Mouse (Mus musculus) liver, embryonic 16.5 days (tissue): ENCODE data around the gene Ubr1. TPM values are rescaled to one million over a fixed set of nuclear protein-coding genes. Genes with fewer than 3 reads are reported as not detected.
A peak's percentile ranks its signal among the peaks of the same experiment; 100 is the strongest.
"Not testable (repeated sequence)": the region's sequence is repeated elsewhere in the genome, so short reads cannot be mapped to it uniquely, and the experiment has no call there.

ENCODE experiments used
- ATAC-seq: fragments of 200-750 bp; cut with Nextera tagmentation; 2 replicates; pipeline ENCODE4 v1.8.0; 2017; ENCODE audit warnings: low read depth, mild to moderate bottlenecking, moderate number of reproducible peaks, moderate library complexity
- H3K27ac ChIP-seq: fragments of 300-500 bp; sonication (generic); 2 replicates; pipeline ENCODE4 v1.5.1; 2014; ENCODE audit warnings: mild to moderate bottlenecking, low read length
- H3K27me3 ChIP-seq: fragments of 300-500 bp; sonication (generic); 2 replicates; pipeline ENCODE4 v1.6.1; 2014; ENCODE audit warnings: low read depth, low read length, mixed read lengths; ENCODE audit not compliant: control insufficient read depth, insufficient read depth
- H3K36me3 ChIP-seq: fragments of 300-500 bp; sonication (generic); 2 replicates; pipeline ENCODE4 v1.6.1; 2014; ENCODE audit warnings: mild to moderate bottlenecking; ENCODE audit not compliant: control insufficient read depth, insufficient read depth
- H3K4me1 ChIP-seq: fragments of 300-500 bp; sonication (generic); 2 replicates; pipeline ENCODE4 v1.6.1; 2014; ENCODE audit warnings: low read depth, low read length, mixed read lengths; ENCODE audit not compliant: control insufficient read depth
- H3K4me2 ChIP-seq: fragments of 300-500 bp; sonication (generic); 2 replicates; pipeline ENCODE4 v1.6.1; 2014; ENCODE audit warnings: low read depth, low read length, mixed read lengths
- H3K4me3 ChIP-seq: fragments of 300-500 bp; sonication (generic); 2 replicates; pipeline ENCODE4 v1.5.1; 2014; ENCODE audit warnings: low read depth, mild to moderate bottlenecking, low read length
- H3K9ac ChIP-seq: fragments of 300-500 bp; sonication (generic); 2 replicates; pipeline ENCODE4 v1.6.1; 2014; ENCODE audit warnings: low read depth, low read length
- H3K9me3 ChIP-seq: fragments of 300-500 bp; sonication (generic); replicated peaks from 2 replicates; pipeline ENCODE4 v1.6.1; 2016; ENCODE audit warnings: low read length; ENCODE audit not compliant: control insufficient read depth
- WGBS: fragments of 180-500 bp; shearing (Covaris S2); extraction: QIAGEN DNeasy Blood & Tissue Kit; methylation state at CpG from one replicate; pipeline ENCODE4 v1.1.7; 2014; ENCODE audit not compliant: insufficient replicate concordance; 5-methylcytosine and 5-hydroxymethylcytosine counted together
- polyA plus RNA-seq: library from polyadenylated mRNA; unstranded; fragments of >200 nt; fragmentation: Nextera tagmentation; extraction: Ambion mirVana; gene quantifications from 2 replicates; pipeline ENCODE4 v1.2.1, GENCODE M21; 2015

Ubr1 gene
- polyA plus RNA-seq, 1 experiment from 2014 or later, result 11.1 TPM

- Histone ChIP-seq H3K9me3 (no peaks in the 10 kb centered on the region), H3K27ac (no peak overlapping the region), H3K4me3 (no peak overlapping the region), H3K9ac (no peak overlapping the region), H3K4me1 (peaks cover 17% of the 10 kb centered on the region), H3K36me3 (no peaks in the 10 kb centered on the region), H3K27me3 (no peaks in the 10 kb centered on the region), H3K4me2 (no peak overlapping the region)
- WGBS, result 54% methylated on average over 2 of the region's 2 CpGs
- ATAC-seq, result no peak
Observed at GRCm38 (mm10) chr2:120978693-120979037, 8.2 kb upstream of the Ubr1 start.

GRCm38 (mm10) chr2:120977926-120978692 lies 7.6 kb upstream of the Ubr1 start:
- peak overlapping the region; percentile 96 for H3K4me2 ChIP-seq
- no peaks in the 10 kb centered on the region for H3K9me3 ChIP-seq
- ATAC-seq, result no peak
- peaks cover 20% of the 10 kb centered on the region for H3K4me1 ChIP-seq
- peak overlapping the region; percentile 90 for H3K4me3 ChIP-seq
- peak overlapping the region; percentile 95 for H3K9ac ChIP-seq
- no peaks in the 10 kb centered on the region for H3K27me3 ChIP-seq
- no peaks in the 10 kb centered on the region for H3K36me3 ChIP-seq
- WGBS, result 78% methylated on average over 8 of the region's 8 CpGs
- peak overlapping the region; percentile 100 for H3K27ac ChIP-seq

GRCm38 (mm10) chr2:120976990-120977925 lies 6.7 kb upstream of the Ubr1 start, which contains the start of gene Tmem62:
Gene Tmem62, plus strand, starts transcription at chr2:120977017.
- peaks cover 23% of the 10 kb centered on the region for H3K4me1 ChIP-seq
- H3K9me3 ChIP-seq, result no peaks in the 10 kb centered on the region
- peak within 1 kb of the TSS; percentile 95 for H3K9ac ChIP-seq
- WGBS, result 1% methylated on average over 69 of the region's 71 CpGs
- no peaks in the 10 kb centered on the region for H3K27me3 ChIP-seq
- H3K27ac ChIP-seq, result peak within 1 kb of the TSS; percentile 100
- H3K36me3 ChIP-seq, result no peaks in the 10 kb centered on the region
- peak within 1 kb of the TSS; percentile 96 for H3K4me2 ChIP-seq
- ATAC-seq, result peak; percentile 81
- peak within 1 kb of the TSS; percentile 90 for H3K4me3 ChIP-seq

GRCm38 (mm10) chr2:120976308-120976707 lies 5.8 kb upstream of the Ubr1 start:
- peaks cover 27% of the 10 kb centered on the region for H3K4me1 ChIP-seq
- 43% methylated on average over 4 of the region's 4 CpGs for WGBS
- H3K27me3 ChIP-seq, result no peaks in the 10 kb centered on the region
- peak overlapping the region; percentile 42; the same call in 1 of the 2 replicates for H3K9ac ChIP-seq
- no peaks in the 10 kb centered on the region for H3K9me3 ChIP-seq
- peak overlapping the region; percentile 28; the same call in 1 of the 2 replicates for H3K27ac ChIP-seq
- no peak for ATAC-seq
- peak overlapping the region; percentile 96 for H3K4me2 ChIP-seq
- H3K4me3 ChIP-seq, result peak overlapping the region; percentile 90
- no peaks in the 10 kb centered on the region for H3K36me3 ChIP-seq

GRCm38 (mm10) chr2:120972964-120973363 lies 2.4 kb upstream of the Ubr1 start:
- H3K27ac ChIP-seq, result peak overlapping the region; percentile 38; the same call in 1 of the 2 replicates

GRCm38 (mm10) chr2:120972257-120972656 lies 1.7 kb upstream of the Ubr1 start:
- H3K4me1 ChIP-seq, result peaks cover 31% of the 10 kb centered on the region
- not testable (repeated sequence) for H3K9ac ChIP-seq, H3K9me3 ChIP-seq, H3K4me2 ChIP-seq, H3K4me3 ChIP-seq, H3K27me3 ChIP-seq, ATAC-seq, H3K27ac ChIP-seq, H3K36me3 ChIP-seq
- 81% methylated on average over 8 of the region's 8 CpGs for WGBS

More at GRCm38 (mm10) chr2:120972964-120973363, 2.4 kb upstream of the Ubr1 start:
- Histone ChIP-seq H3K9ac (no peak overlapping the region), H3K4me2 (peak overlapping the region; percentile 61), H3K27me3 (no peaks in the 10 kb centered on the region), H3K4me3 (peak overlapping the region; percentile 40), H3K36me3 (no peaks in the 10 kb centered on the region), H3K9me3 (no peaks in the 10 kb centered on the region), H3K4me1 (peaks cover 35% of the 10 kb centered on the region)
- 20% methylated on average over 5 of the region's 5 CpGs for WGBS
- ATAC-seq, result no peak

- peak overlapping the region; percentile 70; the same call in 1 of the 2 replicates for H3K4me2 ChIP-seq
- ATAC-seq, result no peak
- no peak overlapping the region for H3K27ac ChIP-seq
- H3K9ac ChIP-seq, result no peak overlapping the region
- H3K36me3 ChIP-seq, result no peaks in the 10 kb centered on the region
- H3K4me3 ChIP-seq, result no peak overlapping the region
- WGBS, result 79% methylated on average over 4 of the region's 4 CpGs
- H3K9me3 ChIP-seq, result no peaks in the 10 kb centered on the region
- H3K27me3 ChIP-seq, result no peaks in the 10 kb centered on the region
- peaks cover 31% of the 10 kb centered on the region for H3K4me1 ChIP-seq
Observed at GRCm38 (mm10) chr2:120971766-120972165, 1.3 kb upstream of the Ubr1 start.

- WGBS, result under 1% methylated on average over 23 of the region's 23 CpGs
- peaks cover 23% of the 10 kb centered on the region for H3K4me1 ChIP-seq
- no peaks in the 10 kb centered on the region for H3K36me3 ChIP-seq
- H3K9ac ChIP-seq, result peak overlapping the region; percentile 96
- peak overlapping the region; percentile 95 for H3K4me3 ChIP-seq
- ATAC-seq, result peak; percentile 49
- H3K4me2 ChIP-seq, result peak overlapping the region; percentile 70
- H3K9me3 ChIP-seq, result no peaks in the 10 kb centered on the region
- peak overlapping the region; percentile 91 for H3K27ac ChIP-seq
- no peaks in the 10 kb centered on the region for H3K27me3 ChIP-seq
Observed at GRCm38 (mm10) chr2:120970045-120970539, 423 bp downstream of the Ubr1 start.
